Mouse (Mus musculus): ENCODE measurements around the gene Vps35l. TPM values are rescaled to one million over a fixed set of nuclear protein-coding genes. Genes with fewer than 3 reads are reported as not detected.

Gene Vps35l
- polyA plus RNA-seq, 1 experiment from 2014 or later: 67.0 TPM

DNA sequence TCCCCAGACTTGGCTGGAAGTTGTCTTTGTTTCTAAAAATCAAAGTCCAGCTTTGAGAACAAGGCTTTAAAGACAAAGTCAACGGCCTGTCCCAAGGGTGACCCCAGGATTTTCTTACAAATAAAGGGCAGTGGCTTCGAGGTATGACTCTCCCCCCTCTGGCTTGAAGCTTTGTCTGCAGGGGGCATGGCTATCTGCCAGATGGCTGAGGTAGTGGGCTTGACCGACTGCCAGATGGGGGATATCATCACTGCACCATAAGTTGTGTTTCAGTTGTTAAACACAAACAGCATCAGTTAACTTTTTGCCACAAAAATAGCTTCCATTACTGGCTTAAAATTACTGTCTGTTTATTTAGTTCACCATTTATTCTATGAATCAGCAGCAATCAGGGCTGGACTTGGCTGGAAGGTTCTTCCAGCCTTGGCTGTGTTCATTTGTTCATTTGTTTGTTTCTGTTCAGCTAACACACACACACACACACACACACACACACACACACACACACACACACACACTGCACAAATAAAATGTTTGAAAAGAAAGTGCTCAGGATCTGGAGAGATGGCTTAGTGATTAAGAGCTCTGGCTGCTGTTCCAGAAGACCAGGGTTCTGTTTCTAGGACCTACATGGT is 149.1 kb downstream of the Vps35l start:
- Histone ChIP-seq H3K36me3 (ENCODE audit: control insufficient read depth, insufficient read depth, low read length) (no peaks in the 10 kb centered on the region), H3K27ac (ENCODE audit: low read length) (peak overlapping the region; percentile 66; the same call in 1 of the 2 replicates), H3K4me2 (ENCODE audit: low read depth, low read length) (no peak overlapping the region), H3K4me1 (replicated peaks; ENCODE audit: control insufficient read depth, insufficient read depth, low read length) (peaks cover 7% of the 10 kb centered on the region; the same call in 1 of the 2 replicates), H3K27me3 (ENCODE audit: control insufficient read depth, insufficient read depth, low read depth, low read length) (no peaks in the 10 kb centered on the region), H3K4me3 (ENCODE audit: low read length) (no peak overlapping the region), H3K9me3 (ENCODE audit: control insufficient read depth, low read length) (no peaks in the 10 kb centered on the region), H3K9ac (ENCODE audit: low read length) (no peak overlapping the region)
- peak; percentile 47 for ATAC-seq (ENCODE audit: low read depth)
- WGBS: 6% methylated on average over 3 of the region's 3 CpGs

Other genes with a start within 250 kb of the Vps35l start
- gene Itpripl2, start 248.3 kb upstream of the Vps35l start, polyA plus RNA-seq (2015; fragmentation: Nextera tagmentation; extraction: Ambion mirVana): 6.9 and 7.5 TPM in 2 replicates
- 116 and 117 TPM in 2 replicates for gene Coq7, start 206.9 kb upstream of the Vps35l start, polyA plus RNA-seq (2015; fragmentation: Nextera tagmentation; extraction: Ambion mirVana)
- gene Tmc7, start 155.5 kb upstream of the Vps35l start, polyA plus RNA-seq (2015; fragmentation: Nextera tagmentation; extraction: Ambion mirVana): 2.9 and 3.3 TPM in 2 replicates
- 0.50 and 0.58 TPM in 2 replicates for gene Tmc5, start 142.9 kb upstream of the Vps35l start, polyA plus RNA-seq (2015; fragmentation: Nextera tagmentation; extraction: Ambion mirVana)
- gene Gde1, start 34.4 kb upstream of the Vps35l start, polyA plus RNA-seq (2015; fragmentation: Nextera tagmentation; extraction: Ambion mirVana): 146 and 148 TPM in 2 replicates
- gene Ccp110, start 27.7 kb upstream of the Vps35l start, polyA plus RNA-seq (2015; fragmentation: Nextera tagmentation; extraction: Ambion mirVana): 20.1 and 22.8 TPM in 2 replicates
- gene Iqck, start 115.5 kb downstream of the Vps35l start, polyA plus RNA-seq (2015; fragmentation: Nextera tagmentation; extraction: Ambion mirVana): 3.7 and 4.6 TPM in 2 replicates
- 72.0 and 84.7 TPM in 2 replicates for gene Knop1, start 116.0 kb downstream of the Vps35l start, polyA plus RNA-seq (2015; fragmentation: Nextera tagmentation; extraction: Ambion mirVana)

Measured in lung, embryonic 16.5 days (tissue).